Mouse (Mus musculus) layer of hippocampus, adult 8-10 months (tissue): ENCODE data around the gene Nobox. TPM values are rescaled to one million over a fixed set of nuclear protein-coding genes. Genes with fewer than 3 reads are reported as not detected.

Source experiments
- DNase-seq, 2 experiments: peaks; one replicate each; pipeline ENCODE4 v3.0.0; 2022; ENCODE audit warnings: low spot score in 2 of 2
- total RNA-seq, 4 experiments: library from RNA; stranded (reverse); gene quantifications; 2 replicates each; pipeline ENCODE4 v1.2.4; 2022

The Nobox gene
- total RNA-seq, 4 experiments from 2014 or later: not detected

DNA sequence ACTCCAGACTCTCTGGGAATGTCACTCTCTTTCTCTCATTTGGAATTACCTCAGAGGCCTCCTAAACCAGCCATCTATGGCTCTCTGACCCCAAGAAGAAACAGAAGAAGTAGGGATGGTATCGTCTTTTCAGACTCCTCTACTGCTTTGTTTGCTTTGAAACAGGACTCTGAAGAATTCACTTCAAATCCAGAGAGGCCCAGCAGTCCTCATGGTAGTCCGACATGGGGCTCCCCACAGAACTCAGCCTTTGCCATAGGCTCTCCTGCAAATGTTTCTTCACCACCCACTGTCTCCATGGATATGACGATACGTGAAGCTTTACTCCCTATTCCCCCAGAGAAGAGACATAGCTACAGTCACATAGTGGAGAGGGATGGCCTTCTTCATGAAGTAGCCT lies 35.2 kb downstream of the Nobox start:
- no peak for DNase-seq

DNA sequence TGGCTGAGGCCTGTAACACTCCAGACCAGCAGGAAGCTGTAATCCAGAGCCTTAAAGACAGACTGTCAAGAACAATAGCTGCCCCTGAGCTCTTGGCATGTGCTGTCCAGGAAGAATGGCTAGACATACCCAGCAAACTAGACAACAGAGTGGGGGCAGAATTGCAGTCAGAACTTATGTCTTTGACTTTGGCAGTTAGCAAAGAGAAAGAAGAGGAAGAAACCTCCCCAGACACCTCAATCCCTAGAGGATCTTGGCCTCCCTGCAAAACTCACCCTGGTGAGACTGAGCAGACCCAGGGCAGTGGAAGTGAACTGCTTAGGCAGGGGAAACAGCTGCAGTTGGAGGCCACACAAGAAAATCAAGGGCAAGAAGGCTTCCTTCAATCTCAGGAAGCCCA lies 36.8 kb downstream of the Nobox start:
- no peak for DNase-seq

DNA sequence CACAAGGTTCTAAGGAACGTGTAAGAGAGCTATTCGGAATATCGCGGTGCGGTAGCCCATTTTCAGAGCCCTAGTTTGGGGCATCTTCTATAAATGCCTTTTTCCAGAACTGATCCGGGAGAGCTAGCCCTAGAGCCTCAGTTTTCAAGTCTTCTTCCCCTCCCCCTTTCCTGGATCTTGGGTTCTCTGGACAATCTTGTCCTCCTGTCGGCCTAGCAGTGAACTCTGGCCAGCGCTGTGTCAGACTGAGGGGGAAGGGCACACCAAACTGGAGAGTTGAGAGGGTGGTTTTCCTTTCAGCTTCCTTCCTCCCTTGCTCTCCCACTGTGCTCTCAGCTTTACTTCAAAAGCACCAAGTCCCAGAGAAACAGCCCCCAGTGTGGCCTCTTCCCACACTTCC lies 43.0 kb downstream of the Nobox start:
- DNase-seq: no peak

DNA sequence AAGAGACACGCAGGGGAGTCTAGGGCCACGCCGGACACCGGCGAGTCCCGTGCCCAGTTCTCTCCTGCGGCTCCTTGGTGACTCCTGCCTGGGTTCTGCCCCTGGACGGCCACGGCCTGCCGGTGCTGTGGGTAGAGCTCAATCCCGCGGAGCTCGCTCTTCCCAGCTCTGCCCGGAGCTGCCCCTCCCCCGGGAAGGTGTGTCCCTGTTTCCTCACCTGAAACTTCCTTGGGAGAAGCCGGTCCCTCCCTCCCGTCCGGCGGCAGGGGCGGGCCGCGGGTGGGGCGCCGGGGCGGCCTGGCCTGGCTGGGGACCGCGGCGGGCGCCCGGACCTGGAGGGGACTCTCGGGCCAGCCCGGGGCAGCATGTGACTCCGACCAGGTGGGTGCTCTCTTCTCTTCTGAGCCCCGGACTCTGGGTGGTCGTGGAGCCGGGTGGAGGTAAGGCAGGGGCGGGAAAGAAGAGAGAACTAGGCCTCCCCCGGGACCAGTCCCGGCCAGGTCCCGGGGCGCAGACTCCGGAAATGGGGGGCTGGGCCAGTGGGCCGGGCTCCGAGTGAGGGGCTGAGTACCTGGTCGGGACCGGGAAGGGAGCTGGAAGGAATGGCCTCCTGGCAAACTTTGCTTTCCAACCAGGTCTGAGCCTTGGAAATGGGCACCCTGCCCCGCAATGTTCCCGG lies 43.9 kb downstream of the Nobox start, which contains the start of gene Arhgef5:
TSS of gene Arhgef5 (plus strand) at position 220 of the 679 bp plus-strand sequence.
- no peak for DNase-seq

DNA sequence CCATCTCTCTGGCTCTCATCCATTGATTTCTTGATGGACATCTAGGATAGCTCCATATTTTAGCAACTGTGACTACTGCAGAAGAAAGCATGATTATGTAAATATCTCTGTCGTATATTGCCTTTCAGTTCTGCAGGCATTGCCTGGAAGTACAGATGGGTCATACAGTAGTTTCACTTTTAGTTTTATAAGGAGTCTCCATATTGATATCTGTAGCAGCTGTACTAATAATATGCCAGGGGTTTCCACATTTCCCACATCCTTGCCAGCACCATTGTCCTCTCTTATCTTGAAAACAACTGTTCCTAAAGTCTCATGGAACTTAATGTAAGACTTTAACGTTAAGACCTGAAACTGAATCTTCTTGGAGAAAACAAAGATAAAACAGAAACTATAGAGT lies 48.6 kb downstream of the Nobox start:
- no peak for DNase-seq

DNA sequence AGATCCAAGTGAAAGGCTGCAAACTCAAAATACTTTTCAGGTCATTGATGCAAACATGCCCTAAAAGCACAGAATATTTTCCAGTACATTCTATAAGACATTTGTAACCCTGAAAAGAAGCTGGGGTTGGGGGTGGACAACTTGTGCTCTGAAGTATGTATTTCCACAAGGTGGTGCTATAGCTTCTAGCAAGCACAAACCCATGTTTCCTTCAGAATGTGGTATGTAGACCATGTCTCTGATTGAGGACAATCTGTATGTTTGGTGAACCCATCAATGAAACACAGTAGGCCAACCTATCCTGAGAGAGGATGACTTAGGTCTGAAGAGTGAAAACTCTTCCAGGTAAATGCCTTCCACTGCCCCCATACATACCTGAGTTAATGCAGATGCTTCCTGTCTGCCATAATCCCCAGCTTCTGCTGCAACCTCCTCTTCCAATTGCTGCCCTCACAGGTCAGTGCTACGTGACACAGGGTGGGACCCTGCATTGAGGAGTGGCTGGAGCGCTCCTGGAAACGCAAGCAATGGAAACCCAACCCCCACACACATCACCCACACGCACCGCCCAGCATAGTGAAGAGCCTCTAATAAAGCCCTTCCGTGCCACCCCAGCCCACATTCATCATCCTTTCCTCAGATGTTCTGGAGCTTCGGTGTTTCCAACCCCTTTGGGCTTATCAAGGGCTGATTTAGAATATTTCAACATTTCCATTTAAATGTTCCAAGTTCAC lies 55.0 kb downstream of the Nobox start:
- DNase-seq: no peak

Other genes with a start within 250 kb of the Nobox start
- not detected for gene Olfr441, start 203.2 kb downstream of the Nobox start, total RNA-seq
- not detected for gene Olfr237-ps1, start 163.0 kb downstream of the Nobox start, total RNA-seq
- gene Olfr437, start 146.3 kb downstream of the Nobox start, total RNA-seq: not detected
- not detected for gene Olfr13, start 137.4 kb downstream of the Nobox start, total RNA-seq
- gene Olfr435, start 112.4 kb downstream of the Nobox start, total RNA-seq: not detected
- not detected for gene Olfr434, start 96.5 kb downstream of the Nobox start, total RNA-seq
- not detected for gene Olfr47, start 78.0 kb downstream of the Nobox start, total RNA-seq
- 1 to 10 TPM; 2.2 to 2.9 (median 2.5) TPM for gene Arhgef5, start 44.0 kb downstream of the Nobox start, total RNA-seq